Mouse (Mus musculus): ENCODE measurements around the gene Agbl5.

- TF ChIP-seq CTCF (IDR thresholded peaks at IDR 0.05; ENCODE audit: low read depth, low read length) = no peak
- no peak for TF ChIP-seq POLR2A (IDR thresholded peaks at IDR 0.05; ENCODE audit: borderline replicate concordance, low read depth, low read length)
Measured at GRCm38 (mm10) chr5:30927945-30928529, 39.5 kb downstream of the Agbl5 start.
